Mouse (Mus musculus): ENCODE data around the gene Gramd1b.

- no peak for TF ChIP-seq CTCF (IDR thresholded peaks at IDR 0.05)
- no peak for TF ChIP-seq EP300 (IDR thresholded peaks at IDR 0.05)
These were observed 175.8 kb downstream of the Gramd1b start for GRCm38 (mm10) chr9:40355406-40355805.
